In the genomic region with DNA sequence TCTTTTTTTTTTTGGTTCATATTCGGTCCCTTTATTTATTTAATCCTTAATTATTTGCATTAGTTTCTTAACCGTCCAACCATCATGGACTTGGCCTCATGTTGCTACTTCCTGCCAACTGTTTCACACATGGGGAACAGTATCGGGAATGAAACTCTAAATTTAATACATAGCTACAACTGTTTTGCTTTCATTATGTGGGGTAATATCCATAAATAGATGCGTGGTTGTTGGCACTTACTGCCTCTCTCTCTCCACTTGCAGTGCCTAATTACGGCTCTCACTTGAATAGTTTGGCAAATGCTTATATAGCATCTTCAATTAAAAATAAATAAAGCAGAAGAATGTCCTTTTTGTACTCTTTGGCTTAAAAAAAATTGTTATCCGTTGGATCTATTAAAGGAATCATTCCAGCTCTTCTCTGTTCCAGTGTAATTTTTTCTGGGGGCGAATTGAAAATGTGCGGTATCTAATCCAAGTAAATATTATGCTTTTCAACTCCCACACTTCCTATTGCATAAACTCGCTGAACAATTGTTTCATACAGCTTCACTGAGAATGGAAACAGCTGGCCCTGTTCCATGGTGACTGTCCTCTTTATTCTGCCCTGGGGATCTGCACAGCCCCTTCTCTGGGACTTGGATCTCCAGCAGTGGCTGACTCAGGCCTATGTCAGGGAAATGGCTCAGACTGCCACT, we compare ENCODE assay signal across 7 mouse cellular contexts.
A peak's percentile ranks its signal among the peaks of the same experiment; 100 is the strongest.
DNase-seq lines count a peak whose midpoint lies in the region; ATAC-seq and TF ChIP-seq lines count a peak whose summit lies in the region.

No protein-coding gene starts in this region.

- TF ChIP-seq POLR2A in limb, embryonic 14.5 days (IDR thresholded peaks at IDR 0.05; ENCODE audit: borderline replicate concordance, extremely low read depth, insufficient read depth, insufficient read length) = no peak
- TF ChIP-seq POLR2A in thymus, adult 2 months (IDR thresholded peaks at IDR 0.05; ENCODE audit: control insufficient read depth, extremely low read depth, insufficient read depth, low read length, poor library complexity) = no peak

- intact Hi-C loops in left cerebral cortex, adult 2 months (cut with DNase I) = no loop called here

- no peak overlapping the region for H3K27ac ChIP-seq in limb, embryonic 14.5 days (replicated peaks; ENCODE audit: low read depth, low read length)
- no peak overlapping the region for H3K27ac ChIP-seq in limb, embryonic 10.5 days
- H3K27ac ChIP-seq in left cerebral cortex, adult 2 months = no peak overlapping the region
- no peak overlapping the region for H3K27ac ChIP-seq in stomach, embryonic 15.5 days
- no peak overlapping the region for H3K27ac ChIP-seq in thymus, adult 2 months (ENCODE audit: control insufficient read depth, insufficient read depth, low read length)

- H3K4me2 ChIP-seq in limb, embryonic 14.5 days (replicated peaks; ENCODE audit: low read depth, low read length, severe bottlenecking) = no peak overlapping the region
- H3K4me2 ChIP-seq in stomach, embryonic 15.5 days = no peak overlapping the region

- H3K4me1 ChIP-seq in limb, embryonic 14.5 days (ENCODE audit: control insufficient read depth, insufficient read depth, low read length) = no peaks in the 10 kb centered on the region
- no peaks in the 10 kb centered on the region for H3K4me1 ChIP-seq in limb, embryonic 10.5 days
- H3K4me1 ChIP-seq in stomach, embryonic 15.5 days = peaks cover 17% of the 10 kb centered on the region; the same call in 1 of the 2 replicates
- no peaks in the 10 kb centered on the region for H3K4me1 ChIP-seq in thymus, adult 2 months (replicated peaks; ENCODE audit: control insufficient read depth, insufficient read depth, low read length)

- no peak for TF ChIP-seq CTCF in left cerebral cortex, adult 2 months (IDR thresholded peaks at IDR 0.05)
- no peak for TF ChIP-seq CTCF in thymus, adult 2 months (IDR thresholded peaks at IDR 0.05; ENCODE audit: borderline replicate concordance, control insufficient read depth, extremely low read depth, insufficient read depth, low read length, poor library complexity)

- no peak overlapping the region for H3K9ac ChIP-seq in limb, embryonic 14.5 days (ENCODE audit: low read depth, low read length, severe bottlenecking)
- no peak overlapping the region for H3K9ac ChIP-seq in stomach, embryonic 15.5 days

- DNase-seq in limb, embryonic 14.5 days (ENCODE audit: low spot score) = peak; percentile 33
- no peak for DNase-seq in limb, embryonic 10.5 days (ENCODE audit: low spot score)
- peak; percentile 72 for DNase-seq in fibroblast of lung, adult 2 months (ENCODE audit: low read depth)
- DNase-seq in heart, adult 8-10 months (ENCODE audit: low spot score) = peak; percentile 67
- DNase-seq in left cerebral cortex, adult 2 months (ENCODE audit: extremely low spot score in 1 of 2, low spot score in 2 of 2) = peak; percentile 16 to 22
- DNase-seq in thymus, adult 2 months = no peak

- H3K27me3 ChIP-seq in limb, embryonic 14.5 days (ENCODE audit: control insufficient read depth, insufficient read depth, low read length) = no peaks in the 10 kb centered on the region
- H3K27me3 ChIP-seq in limb, embryonic 10.5 days (ENCODE audit: low read depth, poor library complexity, severe bottlenecking) = no peaks in the 10 kb centered on the region
- no peaks in the 10 kb centered on the region for H3K27me3 ChIP-seq in stomach, embryonic 15.5 days (replicated peaks)
- H3K27me3 ChIP-seq in thymus, adult 2 months (ENCODE audit: control insufficient read depth, insufficient read depth, low read length) = no peaks in the 10 kb centered on the region

- WGBS in limb, embryonic 14.5 days = 57% methylated on average over 9 of the region's 9 CpGs
- 89% methylated on average over 9 of the region's 9 CpGs for WGBS in limb, embryonic 10.5 days
- WGBS in stomach, embryonic 15.5 days = 43% methylated on average over 9 of the region's 9 CpGs
- 84% methylated on average over 9 of the region's 9 CpGs for WGBS in thymus, adult 2 months

- H3K36me3 ChIP-seq in limb, embryonic 14.5 days (ENCODE audit: control insufficient read depth, insufficient read depth, low read length) = no peaks in the 10 kb centered on the region
- no peaks in the 10 kb centered on the region for H3K36me3 ChIP-seq in limb, embryonic 10.5 days
- no peaks in the 10 kb centered on the region for H3K36me3 ChIP-seq in stomach, embryonic 15.5 days
- no peaks in the 10 kb centered on the region for H3K36me3 ChIP-seq in thymus, adult 2 months (ENCODE audit: control insufficient read depth, insufficient read depth, low read length)

- ATAC-seq in limb, embryonic 14.5 days (ENCODE audit: low FRiP score, low read depth) = no peak
- ATAC-seq in stomach, embryonic 15.5 days (ENCODE audit: insufficient read depth, low FRiP score, low read depth) = 0 out of 2 replicates have a peak, but pooled peaks have one; percentile 23

- H3K9me3 ChIP-seq in limb, embryonic 14.5 days (ENCODE audit: control insufficient read depth, low read length) = no peaks in the 10 kb centered on the region
- no peaks in the 10 kb centered on the region for H3K9me3 ChIP-seq in limb, embryonic 10.5 days (replicated peaks)
- no peaks in the 10 kb centered on the region for H3K9me3 ChIP-seq in stomach, embryonic 15.5 days

- no peak overlapping the region for H3K4me3 ChIP-seq in limb, embryonic 14.5 days (replicated peaks; ENCODE audit: low read length)
- no peak overlapping the region for H3K4me3 ChIP-seq in limb, embryonic 10.5 days
- no peak overlapping the region for H3K4me3 ChIP-seq in left cerebral cortex, adult 2 months
- no peak overlapping the region for H3K4me3 ChIP-seq in stomach, embryonic 15.5 days (replicated peaks)
- H3K4me3 ChIP-seq in thymus, adult 2 months (ENCODE audit: control insufficient read depth, insufficient read depth, low read length) = no peak overlapping the region

Comparison
In these comparisons a context has a peak if more than half of its experiments do, and no peak if none do; other contexts are left out.
1. DNase-seq: peak in limb, embryonic 14.5 days (single experiment), fibroblast of lung, adult 2 months (single experiment), heart, adult 8-10 months (single experiment) and left cerebral cortex, adult 2 months (2 of 2); none in limb, embryonic 10.5 days (single experiment) and thymus, adult 2 months (single experiment).